Mouse (Mus musculus): ENCODE measurements at regions not wholly inside any gene's neighbourhood (a gene's known extent, or its start where the extent isn't known, plus 50 kb on each side); places are given as distances from the start of the nearest gene placed in this dataset.

GRCm38 (mm10) chr5:64599015-64599414, 204.2 kb upstream of the Klf3 start:
- TF ChIP-seq CTCF (IDR thresholded peaks at IDR 0.05; ENCODE audit: control insufficient read depth, insufficient read depth, insufficient read length) (no peak), USF1 (IDR thresholded peaks at IDR 0.05; ENCODE audit: low read depth) (no peak), MYOG (IDR thresholded peaks at IDR 0.05; ENCODE audit: control insufficient read depth, extremely low read depth, insufficient read length) (no peak), MYOD1 (IDR thresholded peaks at IDR 0.05; ENCODE audit: control insufficient read depth, insufficient read length, low read depth) (no peak), FOSL1 (IDR thresholded peaks at IDR 0.05; ENCODE audit: insufficient read depth, low read length, poor library complexity, severe bottlenecking) (no peak)
